Mouse (Mus musculus) heart, postnatal 0 days (tissue): ENCODE measurements around the gene Tns1. TPM values are rescaled to one million over a fixed set of nuclear protein-coding genes. Genes with fewer than 3 reads are reported as not detected.

ENCODE experiments used
- ATAC-seq: fragments of 200-750 bp; cut with Nextera tagmentation; 2 replicates; pipeline ENCODE4 v1.8.0; 2017; ENCODE audit warnings: low read depth, moderate number of reproducible peaks, moderate library complexity; ENCODE audit not compliant: insufficient read depth
- DNase-seq: peaks from one replicate; pipeline ENCODE4 v3.0.0-alpha.2; 2016; ENCODE audit warnings: low spot score
- H3K27ac ChIP-seq: fragments of 300-500 bp; sonication (generic); 2 replicates; pipeline ENCODE4 v1.5.1; 2014; ENCODE audit warnings: low read depth, mild to moderate bottlenecking
- H3K27me3 ChIP-seq: fragments of 300-500 bp; sonication (generic); 2 replicates; pipeline ENCODE4 v1.6.1; 2014; ENCODE audit warnings: low read length, mixed read lengths; ENCODE audit not compliant: control insufficient read depth, insufficient read depth
- H3K36me3 ChIP-seq: fragments of 300-500 bp; sonication (generic); replicated peaks from 2 replicates; pipeline ENCODE4 v1.6.1; 2014; ENCODE audit warnings: low read length, mixed read lengths; ENCODE audit not compliant: control insufficient read depth, insufficient read depth
- H3K4me1 ChIP-seq: fragments of 300-500 bp; sonication (generic); 2 replicates; pipeline ENCODE4 v1.6.1; 2014; ENCODE audit warnings: antibody characterized with exemption; ENCODE audit not compliant: control insufficient read depth, insufficient read depth
- H3K4me2 ChIP-seq: fragments of 300-500 bp; sonication (generic); 2 replicates; pipeline ENCODE4 v1.6.1; 2014; ENCODE audit warnings: low read depth, mild to moderate bottlenecking, low read length, moderate library complexity
- H3K4me3 ChIP-seq: fragments of 300-500 bp; sonication (generic); 2 replicates; pipeline ENCODE4 v1.5.1; 2014; ENCODE audit warnings: low read depth, low read length
- H3K9ac ChIP-seq: fragments of 300-500 bp; sonication (generic); replicated peaks from 2 replicates; pipeline ENCODE4 v1.6.1; 2014; ENCODE audit warnings: low read depth, low read length, mixed read lengths
- H3K9me3 ChIP-seq: fragments of 300-500 bp; sonication (generic); replicated peaks from 2 replicates; pipeline ENCODE4 v1.6.1; 2016; ENCODE audit warnings: low read length; ENCODE audit not compliant: control insufficient read depth
- CTCF ChIP-seq: IDR thresholded peaks from 2 replicates; pipeline ENCODE4 v1.5.1; 2016; ENCODE audit warnings: antibody characterized with exemption, control low read depth, low read depth
- EP300 ChIP-seq: IDR thresholded peaks from 2 replicates; pipeline ENCODE4 v1.6.1; 2016; ENCODE audit warnings: antibody characterized with exemption, low read depth
- WGBS: fragments of 180-500 bp; shearing (Covaris S2); extraction: QIAGEN DNeasy Blood & Tissue Kit; methylation state at CpG from one replicate; pipeline ENCODE4 v1.1.7; 2014; 5-methylcytosine and 5-hydroxymethylcytosine counted together
- polyA plus RNA-seq: library from polyadenylated mRNA; unstranded; fragments of >200 nt; fragmentation: Nextera tagmentation; extraction: Ambion mirVana; gene quantifications from 2 replicates; pipeline ENCODE4 v1.2.1, GENCODE M21; 2015
- total RNA-seq: library from RNA; depleted of rRNA; stranded (reverse); fragments of >200 nt; gene quantifications from 2 replicates; pipeline ENCODE4 v1.2.3, GENCODE M21; 2014; ENCODE audit warnings: low replicate concordance

Gene Tns1
- total and polyA plus RNA-seq, 2 experiments from 2014 or later = 125 to 458 TPM

GRCm38 (mm10) chr1:74121138-74121537 lies 3.1 kb downstream of the Tns1 start:
- ATAC-seq (no peak), DNase-seq (no peak)
- Histone ChIP-seq H3K4me2 (no peak overlapping the region), H3K9me3 (no peaks in the 10 kb centered on the region), H3K9ac (no peak overlapping the region), H3K27me3 (no peaks in the 10 kb centered on the region), H3K4me1 (peaks cover 55% of the 10 kb centered on the region), H3K36me3 (no peaks in the 10 kb centered on the region), H3K27ac (peak overlapping the region; percentile 60; the same call in 1 of the 2 replicates), H3K4me3 (no peak overlapping the region)
- no peak for TF ChIP-seq CTCF
- no peak for TF ChIP-seq EP300
- WGBS = 73% methylated on average over 7 of the region's 7 CpGs

- 77% methylated on average over 1 of the region's 1 CpGs for WGBS
- Histone ChIP-seq H3K4me3 (no peak overlapping the region), H3K4me2 (no peak overlapping the region), H3K9me3 (no peaks in the 10 kb centered on the region), H3K27me3 (no peaks in the 10 kb centered on the region), H3K4me1 (peaks cover 51% of the 10 kb centered on the region), H3K27ac (peak overlapping the region; percentile 40), H3K9ac (no peak overlapping the region), H3K36me3 (no peaks in the 10 kb centered on the region)
- no peak for TF ChIP-seq EP300
- peak; percentile 62 for ATAC-seq
- peak; percentile 57 for DNase-seq
Observed at GRCm38 (mm10) chr1:74119115-74119514, 5.1 kb downstream of the Tns1 start.

- H3K4me2 ChIP-seq = no peak overlapping the region
- DNase-seq = no peak
- H3K9me3 ChIP-seq = no peaks in the 10 kb centered on the region
- no peak for ATAC-seq
- H3K27ac ChIP-seq = no peak overlapping the region
- no peak for TF ChIP-seq CTCF
- no peak for TF ChIP-seq EP300
- H3K27me3 ChIP-seq = no peaks in the 10 kb centered on the region
- no peak overlapping the region for H3K4me3 ChIP-seq
- 76% methylated on average over 6 of the region's 6 CpGs for whole genome bisulfite sequencing
- H3K4me1 ChIP-seq = peaks cover 49% of the 10 kb centered on the region
- no peaks in the 10 kb centered on the region for H3K36me3 ChIP-seq
- H3K9ac ChIP-seq = no peak overlapping the region
Observed at GRCm38 (mm10) chr1:74117876-74118275, 6.4 kb downstream of the Tns1 start.

- 0 out of 2 replicates have a peak overlapping the region, but pooled peaks have one; percentile 13 for H3K9ac ChIP-seq
- ATAC-seq (no peak), DNase-seq (no peak)
- no peak overlapping the region for H3K4me3 ChIP-seq
- no peak overlapping the region for H3K4me2 ChIP-seq
- no peaks in the 10 kb centered on the region for H3K9me3 ChIP-seq
- peaks cover 25% of the 10 kb centered on the region for H3K4me1 ChIP-seq
- TF ChIP-seq CTCF (no peak), EP300 (no peak)
- no peaks in the 10 kb centered on the region for H3K36me3 ChIP-seq
- no peaks in the 10 kb centered on the region for H3K27me3 ChIP-seq
- 29% methylated on average over 3 of the region's 3 CpGs for WGBS
- H3K27ac ChIP-seq = peak overlapping the region; percentile 65
Observed at GRCm38 (mm10) chr1:74113071-74113470, 11.2 kb downstream of the Tns1 start.

GRCm38 (mm10) chr1:74111696-74112030 lies 12.6 kb downstream of the Tns1 start:
- TF ChIP-seq EP300 = no peak
- TF ChIP-seq CTCF = no peak
- DNase-seq (no peak), ATAC-seq (no peak)
- Histone ChIP-seq H3K4me3 (no peak overlapping the region), H3K4me2 (no peak overlapping the region), H3K9me3 (no peaks in the 10 kb centered on the region), H3K27ac (no peak overlapping the region), H3K27me3 (no peaks in the 10 kb centered on the region), H3K4me1 (peaks cover 25% of the 10 kb centered on the region), H3K36me3 (no peaks in the 10 kb centered on the region), H3K9ac (no peak overlapping the region)
- WGBS = 64% methylated on average over 6 of the region's 6 CpGs

- Histone ChIP-seq H3K27ac (peak overlapping the region; percentile 27; the same call in 1 of the 2 replicates), H3K36me3 (no peaks in the 10 kb centered on the region), H3K9me3 (no peaks in the 10 kb centered on the region), H3K4me1 (peaks cover 25% of the 10 kb centered on the region), H3K9ac (no peak overlapping the region), H3K27me3 (no peaks in the 10 kb centered on the region), H3K4me3 (no peak overlapping the region), H3K4me2 (no peak overlapping the region)
- TF ChIP-seq EP300 (no peak), CTCF (no peak)
- ATAC-seq = no peak
- DNase-seq = no peak
- 36% methylated on average over 8 of the region's 8 CpGs for WGBS
Observed at GRCm38 (mm10) chr1:74110932-74111695, 13.1 kb downstream of the Tns1 start.
